Mouse (Mus musculus): ENCODE results near the gene Maml2.

Maml2 gene

DNA sequence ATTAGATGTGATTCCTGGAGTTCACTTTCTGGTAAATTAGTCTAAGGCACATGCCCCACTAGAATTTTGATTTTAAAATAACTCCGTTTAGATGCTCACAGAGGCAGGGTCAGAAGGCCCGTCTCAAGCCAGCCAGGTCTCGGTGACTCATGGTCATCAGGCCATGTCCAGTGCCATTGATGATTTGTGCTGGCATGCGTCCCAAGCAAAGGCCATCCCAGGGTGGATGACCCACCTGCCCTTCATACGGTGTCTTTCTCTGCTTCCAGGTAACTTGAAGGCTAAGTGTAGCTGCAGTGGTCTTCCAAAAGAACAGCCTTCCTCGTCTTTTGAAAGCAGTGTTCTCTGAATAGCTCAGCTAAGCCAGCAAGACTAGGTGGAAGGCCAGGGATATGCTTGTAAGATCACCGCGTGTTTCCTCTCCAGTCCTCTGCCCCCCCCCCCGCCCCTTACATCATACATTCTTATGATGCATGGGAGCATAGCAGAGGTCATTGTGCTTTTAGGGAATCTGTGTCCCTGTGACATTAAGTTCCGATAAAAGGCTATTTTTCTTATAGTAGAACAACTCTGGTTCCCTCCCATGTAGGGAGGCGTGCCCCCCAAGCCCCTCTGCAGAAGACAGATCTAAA lies 235.4 kb downstream of the Maml2 start:
- DNase-seq (ENCODE audit: low read depth, low spot score): no peak

DNA sequence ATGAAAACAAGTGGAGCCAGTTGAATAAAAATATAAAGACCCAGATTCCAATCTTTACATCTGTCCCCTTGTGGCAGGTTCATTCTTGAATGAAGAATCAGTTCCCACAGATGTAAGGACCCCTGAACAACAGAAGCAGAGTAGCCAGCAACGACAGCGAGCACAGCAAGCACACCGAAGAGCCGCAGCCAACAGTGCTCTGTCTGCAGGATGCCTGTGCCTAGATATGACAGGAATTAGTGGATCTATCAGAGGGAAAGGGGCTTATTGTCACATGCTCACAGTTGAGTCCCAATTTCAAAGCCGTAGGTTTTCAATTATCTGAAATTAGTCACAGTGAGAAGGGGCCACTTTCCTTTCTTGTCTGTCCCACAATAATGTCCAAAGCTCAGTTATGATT lies 238.0 kb downstream of the Maml2 start:
- no peak for DNase-seq (ENCODE audit: low read depth, low spot score)

DNA sequence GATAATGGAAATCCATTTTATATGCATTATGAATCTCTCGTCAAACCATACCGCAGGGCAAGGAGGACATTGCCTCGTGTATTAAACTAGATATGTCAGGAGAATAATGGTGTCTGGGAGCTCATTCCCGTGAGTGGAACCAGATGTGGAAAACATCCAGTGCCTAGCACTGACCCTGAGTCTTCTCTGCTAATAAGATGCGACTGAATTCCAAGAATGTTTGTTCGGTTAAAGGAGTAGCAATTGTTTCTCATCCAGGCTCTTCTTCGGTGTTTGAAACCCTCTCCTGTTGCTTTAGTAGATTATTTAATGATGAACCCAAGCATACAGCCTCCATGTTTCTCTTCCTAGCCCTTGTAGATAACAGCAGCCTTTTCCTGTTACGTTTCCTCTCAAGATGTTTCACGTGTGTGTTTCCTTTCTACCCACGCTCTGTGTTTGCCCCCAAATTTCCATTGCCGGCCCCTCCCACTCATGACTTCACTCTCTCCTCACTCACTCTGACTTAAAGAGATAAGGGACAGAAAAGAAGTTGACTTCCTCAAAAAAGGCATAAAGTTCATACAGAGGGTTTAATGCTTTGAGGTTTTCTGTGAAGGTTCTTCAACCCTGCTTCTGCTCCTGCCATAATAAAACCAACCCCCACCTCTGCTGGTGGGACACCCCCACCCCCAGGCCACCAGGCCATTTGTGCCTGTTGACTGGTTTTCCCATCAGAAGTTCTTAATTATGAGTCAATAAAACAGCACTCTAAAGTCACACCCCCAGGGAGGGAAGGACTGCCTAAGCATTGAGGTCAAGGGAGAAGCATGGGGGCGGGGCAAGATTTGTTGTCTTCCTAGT lies 238.9 kb downstream of the Maml2 start:
- no peak for DNase-seq (ENCODE audit: low read depth, low spot score)

DNA sequence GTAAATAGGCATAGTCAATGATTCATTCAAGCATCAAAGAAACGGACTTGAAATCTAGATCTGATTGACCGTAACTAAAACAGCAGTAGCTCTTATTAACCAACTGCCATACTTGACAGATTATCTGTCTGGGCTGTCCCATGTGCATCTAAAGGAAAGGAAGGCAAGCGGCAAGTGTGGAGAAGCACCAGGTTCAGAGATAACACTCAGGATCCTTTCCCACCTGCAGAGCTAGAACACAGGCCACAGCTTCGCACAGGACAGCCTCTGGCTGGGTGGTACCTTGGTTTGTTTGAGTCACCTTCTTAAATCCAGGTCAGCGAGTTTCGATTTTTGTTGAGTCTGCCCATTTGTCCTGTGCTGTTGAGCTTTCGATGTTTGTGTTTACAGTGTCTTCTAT lies 240.4 kb downstream of the Maml2 start:
- no peak for DNase-seq (ENCODE audit: low read depth, low spot score)

DNA sequence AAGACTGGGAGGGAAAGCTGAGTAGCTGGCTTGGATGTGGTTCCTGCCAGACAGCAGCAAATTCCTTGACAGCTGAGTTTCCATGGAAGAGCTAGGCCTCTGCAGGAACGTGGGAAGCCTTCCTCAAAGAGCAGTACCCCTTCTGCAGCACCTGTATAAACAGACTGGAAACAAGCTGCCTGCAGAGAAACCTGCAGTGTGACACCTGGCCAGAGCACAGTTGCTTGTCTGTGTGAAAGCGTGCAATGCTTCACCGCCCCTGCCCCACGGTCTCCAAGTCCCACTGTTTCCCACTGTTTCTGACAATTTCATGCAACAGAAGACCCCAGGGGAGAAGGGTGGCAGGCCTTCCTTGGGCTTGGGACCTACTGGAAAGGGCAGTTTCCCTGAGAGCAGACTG lies 241.8 kb downstream of the Maml2 start:
- no peak for DNase-seq (ENCODE audit: low read depth, low spot score)

DNA sequence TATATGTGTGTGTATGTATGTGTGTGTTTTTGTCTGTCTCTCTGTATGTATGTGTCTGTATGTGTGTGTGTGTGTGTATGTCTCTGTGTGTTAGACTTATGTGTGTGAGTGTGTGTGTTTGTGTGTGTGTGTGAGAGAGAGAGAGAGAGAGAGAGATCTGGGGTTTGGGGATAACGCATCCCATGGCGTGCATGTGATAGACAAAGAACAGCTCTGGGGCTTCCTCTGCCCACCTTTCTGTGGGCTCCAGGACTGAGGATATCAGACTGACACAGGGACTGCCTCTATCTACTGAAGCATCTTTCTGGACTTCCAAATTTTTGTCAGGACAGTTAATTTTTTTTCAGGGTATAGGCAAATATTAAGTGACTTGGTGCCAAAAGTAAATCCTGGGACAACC lies 242.5 kb downstream of the Maml2 start:
- DNase-seq (ENCODE audit: low read depth, low spot score): no peak

DNA sequence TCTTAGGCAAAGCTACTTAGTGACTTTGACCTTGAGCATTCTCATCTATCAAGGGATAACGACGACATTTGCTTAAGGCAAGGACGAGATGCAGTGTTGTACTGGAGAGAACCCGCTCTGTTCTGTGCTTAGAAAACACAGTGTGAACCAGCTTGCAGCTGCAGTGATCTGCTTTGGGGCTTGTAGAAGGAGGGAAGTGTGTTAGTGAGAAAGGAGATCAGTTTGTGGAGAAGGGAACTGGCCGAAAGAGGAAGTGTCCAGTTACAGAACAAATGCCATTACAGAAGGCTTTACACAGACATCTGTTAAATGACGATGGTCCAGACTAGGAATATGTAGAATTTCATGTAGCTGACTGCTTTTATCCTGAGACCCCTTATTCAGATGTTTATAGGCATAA lies 243.0 kb downstream of the Maml2 start:
- no peak for DNase-seq (ENCODE audit: low read depth, low spot score)

DNA sequence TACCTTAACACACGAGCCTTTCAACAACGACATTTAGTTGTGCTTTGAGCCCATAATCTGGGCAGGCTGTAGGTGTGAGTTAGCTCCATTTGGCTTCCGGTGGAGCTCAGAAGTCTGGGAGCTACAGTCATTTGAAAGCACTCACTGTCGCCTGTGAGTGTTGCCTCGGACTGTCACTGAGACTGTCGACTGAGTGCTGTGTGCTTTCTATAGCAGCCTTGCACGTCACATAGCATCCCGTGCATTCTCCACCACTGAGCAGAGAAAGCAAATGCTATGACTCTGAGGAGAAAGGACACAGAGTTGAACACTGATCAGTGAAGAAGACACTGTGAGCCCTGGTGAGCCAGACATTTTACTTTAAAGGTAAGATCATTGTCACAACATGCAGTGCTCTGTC lies 245.4 kb downstream of the Maml2 start:
- no peak for DNase-seq (ENCODE audit: low read depth, low spot score)

DNA sequence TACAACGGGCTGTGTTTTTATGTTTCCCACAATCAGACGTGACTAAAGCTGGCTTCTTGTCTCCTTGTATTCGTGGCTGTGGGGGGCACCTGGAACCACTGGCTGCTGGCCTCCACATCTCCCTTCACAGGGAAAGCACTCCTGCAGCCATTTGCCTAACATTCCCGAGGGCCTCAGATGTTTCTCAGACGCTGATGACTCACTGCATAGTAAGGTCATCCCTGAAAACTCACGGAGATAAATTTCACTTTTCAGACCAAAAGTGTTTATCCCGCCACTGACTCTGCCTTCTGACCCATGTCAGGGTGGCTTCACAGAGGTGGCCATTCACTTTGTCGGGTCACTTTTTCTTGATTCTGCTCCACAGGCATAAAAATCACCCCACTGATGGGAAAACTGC lies 246.4 kb downstream of the Maml2 start:
- no peak for DNase-seq (ENCODE audit: low read depth, low spot score)

DNA sequence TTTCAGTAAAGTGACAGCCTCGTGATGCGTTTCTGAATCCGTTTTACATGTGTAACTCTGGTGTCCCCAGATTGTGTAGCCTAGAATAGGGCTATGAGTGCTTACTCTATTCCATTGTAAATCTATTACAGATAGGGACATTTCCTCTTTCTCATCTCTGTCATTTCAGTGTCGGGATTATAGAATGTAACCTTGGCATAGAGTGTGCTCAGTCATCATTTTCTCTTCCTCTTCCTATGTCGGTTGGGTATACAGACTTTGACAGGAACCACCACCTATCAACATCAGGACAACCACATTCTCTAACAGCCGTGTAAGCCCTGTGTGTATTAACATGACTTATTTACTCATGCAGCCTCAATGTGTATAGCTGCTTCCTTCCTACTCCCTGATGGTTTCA lies 248.0 kb downstream of the Maml2 start:
- no peak for DNase-seq (ENCODE audit: low read depth, low spot score)

DNA sequence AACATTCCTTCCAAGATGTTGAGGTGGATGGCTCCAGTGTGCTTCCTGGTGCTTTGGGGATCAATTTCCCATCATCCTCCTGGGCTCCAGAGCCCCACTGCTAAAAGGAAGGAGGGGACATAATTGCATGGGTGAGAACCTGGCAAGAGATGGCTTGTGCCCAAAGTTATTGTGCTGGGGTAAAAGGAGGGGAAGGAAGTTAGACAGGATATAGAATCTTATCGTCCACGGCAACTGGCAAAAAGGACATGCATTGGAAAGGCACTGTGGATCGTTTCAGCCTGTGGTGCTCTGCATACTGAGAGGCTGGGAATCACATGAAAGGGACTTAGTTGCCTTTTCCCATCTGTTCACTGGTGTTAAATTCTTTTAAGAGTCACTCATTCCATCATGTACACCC lies 252.2 kb downstream of the Maml2 start:
- no peak for DNase-seq (ENCODE audit: low read depth, low spot score)

DNA sequence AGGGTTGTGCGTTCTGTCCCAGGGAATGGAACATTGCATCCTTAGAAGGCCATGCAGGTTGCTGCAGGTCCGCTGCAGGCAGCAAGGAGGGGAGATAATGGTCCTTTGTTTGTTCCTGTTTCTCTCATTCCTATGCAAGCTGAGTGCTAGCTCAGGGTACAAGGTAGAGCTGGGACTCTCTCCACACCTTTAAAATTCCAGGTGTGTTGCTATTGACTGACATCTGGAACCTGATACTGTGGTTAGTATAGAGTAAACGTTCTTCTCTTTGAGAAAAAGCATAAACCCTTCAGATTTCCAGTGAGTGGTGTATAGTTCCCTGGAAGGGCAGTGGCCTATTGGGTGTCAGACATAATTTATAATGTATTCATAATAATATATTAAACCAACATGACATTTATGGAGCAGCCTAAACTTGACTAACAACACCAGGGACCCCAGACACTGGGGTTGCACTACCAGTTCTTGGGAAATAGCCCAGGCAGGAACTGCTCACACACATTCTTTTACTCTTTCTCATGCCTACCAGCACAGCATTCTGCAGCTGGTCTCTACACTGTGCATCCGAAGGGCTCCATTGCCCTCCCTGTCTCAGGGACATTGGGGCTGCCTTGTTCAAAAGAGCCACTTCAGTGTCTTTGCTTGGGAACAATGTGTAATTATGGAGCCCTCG lies 254.8 kb downstream of the Maml2 start:
- no peak for DNase-seq (ENCODE audit: low read depth, low spot score)

DNA sequence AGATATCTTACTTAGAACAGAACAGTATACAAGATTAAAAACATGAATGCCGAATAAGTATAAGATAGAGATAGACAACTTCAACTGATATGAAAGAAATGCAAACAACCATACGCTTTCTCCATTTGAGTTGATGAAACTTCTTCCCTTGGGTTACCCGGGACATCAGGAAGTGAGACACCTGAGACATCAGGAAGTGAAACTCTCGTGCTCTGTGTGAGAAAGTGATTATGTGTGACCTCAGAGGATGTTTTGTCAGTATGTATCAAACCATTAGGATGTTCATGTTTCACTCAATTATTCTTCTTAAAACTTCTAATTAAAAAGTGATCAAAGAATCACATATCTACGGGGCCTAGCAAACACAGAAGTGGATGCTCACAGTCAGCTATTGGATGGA lies 257.0 kb downstream of the Maml2 start:
- DNase-seq (ENCODE audit: low read depth, low spot score): no peak

DNA sequence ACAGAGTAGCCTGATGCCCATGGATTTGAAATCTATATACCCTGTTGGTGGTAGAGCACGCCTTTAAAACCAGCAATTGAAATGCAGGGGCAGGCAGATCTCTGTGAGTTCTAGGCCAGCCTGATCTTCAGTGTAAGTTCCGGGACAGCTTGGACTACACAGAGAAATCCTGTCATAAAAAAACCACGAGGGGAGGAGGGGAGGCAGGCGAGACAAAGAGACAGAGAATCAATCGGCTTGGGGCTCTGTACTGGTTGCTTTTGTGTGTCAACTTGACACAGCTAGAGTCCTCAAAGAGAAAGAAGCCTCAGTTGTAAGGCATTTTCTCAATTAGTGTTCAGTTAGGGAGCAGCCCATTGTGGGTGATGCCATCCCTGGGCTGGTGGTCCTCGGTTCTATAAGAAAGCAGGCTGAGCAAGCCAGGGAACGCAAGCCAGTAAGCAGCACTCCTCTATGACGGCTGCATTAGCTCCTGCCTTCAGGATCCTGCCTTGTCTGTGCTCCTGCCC lies 258.3 kb downstream of the Maml2 start:
- no peak for DNase-seq (ENCODE audit: low read depth, low spot score)

DNA sequence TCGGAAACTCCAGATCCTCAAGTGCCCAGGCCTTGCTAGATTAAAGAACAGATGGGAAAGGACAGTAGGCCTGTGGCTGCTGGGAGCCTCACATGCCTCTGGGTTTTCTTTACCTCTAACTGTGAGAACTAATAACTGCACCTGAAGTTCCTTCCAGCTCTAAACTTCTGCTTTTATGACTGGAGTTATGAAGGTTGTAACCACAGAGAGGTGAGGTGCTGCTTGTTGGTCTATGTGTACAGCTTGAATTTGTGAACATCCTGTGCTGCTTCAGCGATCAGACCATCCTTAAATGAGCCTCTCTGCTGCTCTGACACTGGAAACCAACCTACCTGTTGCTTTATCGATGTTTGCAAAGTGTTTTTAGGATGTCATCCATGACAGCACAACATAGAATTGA lies 258.9 kb downstream of the Maml2 start:
- DNase-seq (ENCODE audit: low read depth, low spot score): no peak

DNA sequence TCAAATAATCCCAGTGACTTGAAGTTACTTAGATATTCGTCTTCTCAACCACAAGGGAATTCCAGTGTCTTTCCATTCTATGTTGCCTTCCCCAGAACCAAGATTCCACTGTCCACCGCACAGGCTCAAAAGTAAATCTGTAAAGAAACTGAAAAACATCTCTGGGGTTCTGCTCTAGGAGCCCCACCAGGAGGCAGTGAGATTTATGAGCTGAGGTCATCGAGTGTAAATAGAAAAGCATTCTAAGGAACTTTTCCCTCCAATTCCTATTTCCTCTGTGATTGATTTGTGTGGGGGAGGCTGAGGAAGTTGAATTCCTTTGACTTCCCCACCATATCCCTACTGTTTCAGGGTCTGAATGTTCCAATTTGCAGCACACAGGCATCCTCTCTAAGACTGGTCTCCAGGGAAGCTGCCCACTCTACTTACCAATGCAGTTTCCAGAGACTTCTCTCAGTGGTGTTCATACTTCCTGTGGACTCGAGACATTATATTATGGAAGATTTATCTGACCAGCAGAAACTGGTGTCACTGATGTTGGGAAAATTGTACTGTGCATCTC lies 261.1 kb downstream of the Maml2 start:
- no peak for DNase-seq (ENCODE audit: low read depth, low spot score)

DNA sequence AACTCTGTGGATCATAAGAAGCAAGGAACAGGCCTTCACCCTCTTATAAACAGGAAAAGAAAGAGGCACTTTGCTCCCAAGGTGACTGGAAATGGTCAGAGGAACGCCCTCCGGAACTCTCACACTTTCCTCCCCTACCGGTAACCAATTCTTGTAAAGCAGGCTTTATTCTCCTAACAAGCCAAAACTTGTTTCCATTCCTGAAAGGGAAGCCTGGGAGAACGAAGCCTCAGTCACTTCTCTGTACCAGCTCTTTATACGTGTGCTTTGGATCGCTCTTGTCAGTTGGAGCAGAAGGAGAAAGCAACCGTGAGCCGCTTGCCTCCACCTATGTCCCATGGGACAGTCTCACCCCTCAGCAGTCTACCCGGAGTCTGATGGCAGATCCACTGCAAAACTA lies 262.9 kb downstream of the Maml2 start:
- no peak for DNase-seq (ENCODE audit: low read depth, low spot score)

DNA sequence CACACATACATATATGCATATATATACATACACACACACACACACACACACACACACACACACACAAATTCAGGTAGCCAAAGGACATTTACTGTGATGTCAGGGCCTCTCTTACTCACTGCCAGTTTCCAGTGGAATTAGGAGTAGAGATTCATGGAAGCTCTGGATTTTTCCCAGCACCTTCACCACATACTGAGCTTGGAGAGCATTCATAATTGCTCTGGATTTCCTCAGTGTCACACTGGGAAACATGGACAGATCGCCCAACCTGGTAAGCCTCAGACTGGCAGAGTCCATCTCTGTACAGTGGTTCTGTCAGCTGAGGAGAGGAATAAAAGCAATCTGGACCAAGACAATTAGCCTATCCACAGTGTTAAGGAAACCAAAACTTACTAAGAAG lies 263.6 kb downstream of the Maml2 start:
- no peak for DNase-seq (ENCODE audit: low read depth, low spot score)

DNA sequence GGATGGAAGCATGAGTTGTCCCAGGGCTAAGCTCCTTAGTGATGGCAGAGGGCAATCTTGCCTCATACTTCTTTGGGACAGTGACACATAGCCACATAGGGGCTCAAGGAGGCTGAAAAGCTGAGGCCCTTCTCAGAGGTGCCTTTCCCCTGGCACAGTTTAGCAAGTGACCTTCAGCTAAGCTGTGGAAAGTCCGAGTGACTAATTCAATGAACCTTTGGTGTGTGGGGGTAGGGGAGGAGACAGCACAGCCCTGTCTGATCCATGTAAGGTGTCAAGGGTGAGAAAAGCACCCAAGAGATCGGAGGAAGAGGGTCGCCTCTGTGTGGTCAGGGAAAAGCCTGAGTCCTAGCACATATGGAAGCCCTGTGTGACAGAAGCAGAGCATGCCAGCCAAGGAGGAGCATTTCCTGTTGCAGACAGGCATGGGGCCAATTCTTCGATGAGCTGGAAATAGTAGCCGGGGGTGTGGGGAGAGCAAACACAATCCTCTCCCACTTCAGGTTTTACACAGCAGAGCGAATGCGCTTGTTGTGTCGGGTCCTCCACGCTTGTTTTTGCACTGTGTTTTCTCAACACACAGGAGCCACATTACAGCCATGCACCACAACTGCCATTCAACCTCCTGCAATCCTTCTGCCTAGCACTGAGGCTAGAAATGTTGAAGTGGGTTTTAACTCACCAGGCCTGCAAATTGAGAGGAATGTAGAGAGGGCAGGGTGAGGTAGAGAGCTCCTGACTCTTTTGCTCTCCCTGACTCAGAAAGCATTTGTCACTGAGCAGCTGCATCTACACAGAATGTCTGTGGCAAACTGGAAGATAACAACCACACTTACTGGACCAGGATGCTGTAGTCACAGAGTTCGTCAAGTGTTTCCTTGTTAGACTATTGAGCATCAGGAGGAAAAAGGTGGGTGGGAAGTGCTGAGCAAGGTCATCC lies 266.0 kb downstream of the Maml2 start:
- no peak for DNase-seq (ENCODE audit: low read depth, low spot score)

DNA sequence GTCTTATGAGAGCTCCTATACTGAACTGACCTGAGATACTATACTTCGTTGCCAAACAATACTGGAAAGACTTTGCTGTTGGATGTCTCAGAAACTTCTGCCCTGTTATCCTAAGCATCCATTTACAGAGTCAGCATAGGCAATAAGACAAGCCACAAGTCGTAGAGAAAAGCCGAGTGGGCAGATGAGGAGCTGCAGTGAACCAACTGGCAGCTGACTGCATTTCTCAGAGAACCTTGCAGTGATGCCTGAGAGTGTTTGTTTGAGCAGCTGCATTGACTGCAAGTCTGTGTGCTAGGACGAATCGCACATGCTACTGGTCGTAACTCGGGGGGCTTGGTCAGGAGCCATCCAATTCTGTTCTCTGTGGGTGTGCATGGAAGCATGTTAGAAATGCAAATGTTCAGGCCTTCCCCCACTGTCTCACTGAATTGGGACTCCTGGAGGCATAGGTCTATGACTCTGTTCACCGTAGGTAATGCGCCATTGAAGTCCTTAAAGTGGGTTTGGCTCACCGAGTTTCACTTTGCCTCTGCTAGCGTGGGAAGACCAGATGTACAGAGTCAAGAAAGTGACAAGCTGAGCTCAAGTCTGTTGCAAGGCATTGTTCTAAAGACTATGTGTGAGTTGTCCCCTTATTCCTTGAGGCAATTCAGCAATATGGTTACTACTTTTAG lies 267.7 kb downstream of the Maml2 start:
- DNase-seq (ENCODE audit: low read depth, low spot score): no peak
